Mouse (Mus musculus) midbrain, embryonic 12.5 days (tissue): ENCODE measurements around the gene Erlin1. TPM values are rescaled to one million over a fixed set of nuclear protein-coding genes. Genes with fewer than 3 reads are reported as not detected.

Experiments
- ATAC-seq: fragments of 200-750 bp; cut with Nextera tagmentation; 2 replicates; pipeline ENCODE4 v1.8.0; 2017; ENCODE audit warnings: low read depth, moderate TSS enrichment, moderate library complexity; ENCODE audit not compliant: low FRiP score
- H3K27ac ChIP-seq: fragments of 300-500 bp; sonication (generic); replicated peaks from 2 replicates; pipeline ENCODE4 v1.5.1; 2016; ENCODE audit warnings: mild to moderate bottlenecking
- H3K27me3 ChIP-seq: fragments of 300-500 bp; sonication (generic); 2 replicates; pipeline ENCODE4 v1.6.1; 2016; ENCODE audit warnings: mild to moderate bottlenecking
- H3K36me3 ChIP-seq: fragments of 300-500 bp; sonication (generic); 2 replicates; pipeline ENCODE4 v1.6.1; 2016
- H3K4me1 ChIP-seq: fragments of 300-500 bp; sonication (generic); 2 replicates; pipeline ENCODE4 v1.6.1; 2016
- H3K4me2 ChIP-seq: fragments of 300-500 bp; sonication (generic); replicated peaks from 2 replicates; pipeline ENCODE4 v1.6.1; 2016; ENCODE audit warnings: mild to moderate bottlenecking, moderate library complexity
- H3K4me3 ChIP-seq: fragments of 300-500 bp; sonication (generic); 2 replicates; pipeline ENCODE4 v1.5.1; 2016; ENCODE audit warnings: mild to moderate bottlenecking
- H3K9ac ChIP-seq: fragments of 300-500 bp; sonication (generic); replicated peaks from 2 replicates; pipeline ENCODE4 v1.6.1; 2016; ENCODE audit warnings: mild to moderate bottlenecking, moderate library complexity
- H3K9me3 ChIP-seq: fragments of 300-500 bp; sonication (generic); 2 replicates; pipeline ENCODE4 v1.6.1; 2016; ENCODE audit warnings: mild to moderate bottlenecking
- WGBS: fragments of 180-500 bp; shearing (Covaris S2); methylation state at CpG from one replicate; pipeline ENCODE4 v1.1.7; 2016; 5-methylcytosine and 5-hydroxymethylcytosine counted together
- polyA plus RNA-seq: library from polyadenylated mRNA; unstranded; fragments of >200 nt; fragmentation: Nextera tagmentation; extraction: Ambion mirVana; gene quantifications from 2 replicates; pipeline ENCODE4 v1.2.1, GENCODE M21; 2016

Erlin1 gene
- polyA plus RNA-seq, 1 experiment from 2014 or later = 22.0 TPM

DNA sequence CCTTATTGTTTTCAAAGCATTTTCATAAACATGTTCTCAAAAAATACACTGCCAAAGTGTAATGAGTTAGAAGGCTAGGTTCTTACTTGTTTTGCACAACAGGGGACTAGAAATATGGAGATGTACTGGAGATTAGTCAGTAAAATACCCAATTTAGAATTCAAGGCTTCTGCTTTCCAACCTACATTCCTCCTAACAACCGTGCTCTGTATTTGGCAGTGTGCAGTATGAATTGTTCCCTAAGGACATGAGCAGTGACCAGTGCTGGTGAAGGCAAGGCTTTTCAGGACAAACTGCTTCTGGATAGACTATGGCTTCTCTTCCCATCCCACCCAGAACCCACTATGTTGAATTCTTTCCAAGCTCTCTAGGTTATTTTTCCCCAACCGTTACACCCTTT, 11.3 kb upstream of the Erlin1 start:
- H3K27ac ChIP-seq = no peak overlapping the region
- H3K36me3 ChIP-seq = peaks cover 67% of the 10 kb centered on the region
- H3K27me3 ChIP-seq = no peaks in the 10 kb centered on the region
- ATAC-seq = no peak
- no peak overlapping the region for H3K4me3 ChIP-seq
- no peak overlapping the region for H3K4me2 ChIP-seq
- WGBS = 81% methylated on average over 2 of the region's 2 CpGs
- no peaks in the 10 kb centered on the region for H3K9me3 ChIP-seq
- H3K9ac ChIP-seq = no peak overlapping the region
- H3K4me1 ChIP-seq = no peaks in the 10 kb centered on the region

DNA sequence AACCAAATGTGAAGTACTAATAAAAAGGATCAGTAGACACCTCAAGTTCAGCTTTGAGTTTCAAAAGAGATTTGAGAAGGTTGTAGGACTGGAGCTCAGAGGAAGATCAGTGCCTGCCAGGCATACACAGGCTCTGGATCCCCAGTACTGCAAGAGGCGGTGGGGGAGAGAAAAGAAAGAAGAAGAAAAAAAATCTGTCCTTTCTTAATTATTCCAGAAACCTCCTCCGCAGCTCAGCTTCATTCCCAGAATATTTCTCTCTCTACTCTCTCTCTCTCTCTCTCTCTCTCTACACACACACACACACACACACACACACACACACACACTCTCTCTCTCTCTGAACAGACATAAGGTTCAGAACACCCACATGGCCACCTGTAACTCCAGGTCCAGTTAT, 10.4 kb upstream of the Erlin1 start:
- no peak overlapping the region for H3K27ac ChIP-seq
- H3K9me3 ChIP-seq = no peaks in the 10 kb centered on the region
- WGBS = 85% methylated on average over 2 of the region's 2 CpGs
- no peaks in the 10 kb centered on the region for H3K4me1 ChIP-seq
- H3K36me3 ChIP-seq = peaks cover 71% of the 10 kb centered on the region
- no peaks in the 10 kb centered on the region for H3K27me3 ChIP-seq
- no peak overlapping the region for H3K4me2 ChIP-seq
- no peak overlapping the region for H3K9ac ChIP-seq
- H3K4me3 ChIP-seq = no peak overlapping the region
- no peak for ATAC-seq

DNA sequence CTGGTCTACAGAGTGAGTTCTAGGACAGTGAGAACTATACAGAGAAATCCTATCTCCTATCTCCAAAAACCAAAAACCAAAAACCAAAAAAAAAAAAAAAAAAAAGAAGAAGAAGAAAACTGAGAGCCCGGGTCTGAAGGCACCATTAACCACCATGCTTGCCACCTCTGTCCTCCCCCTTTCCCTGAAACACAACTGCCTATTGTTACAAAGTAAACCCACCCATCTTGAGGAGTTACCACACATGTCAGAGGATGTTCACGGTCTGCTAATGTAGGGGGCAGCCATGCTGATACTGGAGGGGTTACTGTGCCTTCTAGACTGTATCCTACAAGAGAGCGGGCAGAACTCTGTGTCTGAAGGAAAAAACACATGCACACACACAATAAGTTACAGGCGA, 7.4 kb upstream of the Erlin1 start:
- no peak for ATAC-seq
- Histone ChIP-seq H3K36me3 (peaks cover 59% of the 10 kb centered on the region), H3K9me3 (no peaks in the 10 kb centered on the region), H3K9ac (no peak overlapping the region), H3K27me3 (no peaks in the 10 kb centered on the region), H3K27ac (no peak overlapping the region), H3K4me3 (no peak overlapping the region), H3K4me1 (no peaks in the 10 kb centered on the region), H3K4me2 (no peak overlapping the region)
- WGBS = 93% methylated on average over 4 of the region's 4 CpGs

DNA sequence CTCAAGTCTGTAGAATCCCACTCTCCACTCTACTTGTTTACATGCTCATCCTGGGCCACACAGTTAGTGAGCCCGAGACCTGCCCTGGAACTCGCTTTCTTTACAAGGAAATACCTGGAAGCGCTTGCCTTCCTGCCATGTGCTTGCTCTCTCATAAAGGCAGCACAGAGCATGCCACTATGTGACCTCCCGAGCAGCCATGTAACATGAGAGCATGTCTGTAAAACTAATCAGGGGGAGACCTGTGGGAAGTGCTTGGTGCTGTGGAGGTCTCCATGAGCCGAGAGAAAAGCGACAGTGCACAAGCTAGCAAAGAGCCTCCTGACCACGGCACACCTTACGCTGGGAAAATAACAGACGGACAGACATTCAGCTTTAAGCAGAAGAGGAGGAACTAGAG, 6.9 kb upstream of the Erlin1 start:
- H3K4me3 ChIP-seq = no peak overlapping the region
- H3K27me3 ChIP-seq = no peaks in the 10 kb centered on the region
- no peaks in the 10 kb centered on the region for H3K4me1 ChIP-seq
- no peak overlapping the region for H3K4me2 ChIP-seq
- peaks cover 58% of the 10 kb centered on the region for H3K36me3 ChIP-seq
- 90% methylated on average over 9 of the region's 9 CpGs for WGBS
- H3K27ac ChIP-seq = no peak overlapping the region
- ATAC-seq = no peak
- H3K9me3 ChIP-seq = no peaks in the 10 kb centered on the region
- no peak overlapping the region for H3K9ac ChIP-seq

DNA sequence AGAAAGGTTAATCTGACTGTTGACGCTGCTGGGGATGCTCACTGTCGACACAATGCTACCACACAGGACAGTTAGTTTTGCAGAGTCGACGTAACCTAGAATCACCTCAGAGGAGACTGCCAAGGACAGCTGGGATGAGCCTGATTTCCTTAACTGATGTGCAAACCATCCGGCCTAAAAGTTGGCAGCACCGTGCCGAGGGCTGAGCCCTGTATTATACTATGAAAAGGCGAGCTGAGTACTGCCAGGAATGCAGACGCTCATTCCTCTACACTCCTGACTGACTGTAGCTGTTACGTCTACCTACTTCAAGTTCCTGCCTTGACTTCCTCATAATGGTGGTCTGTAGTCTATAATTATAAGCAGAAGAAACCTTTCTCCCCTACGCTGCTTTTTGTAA, 5.4 kb upstream of the Erlin1 start:
- Histone ChIP-seq H3K27ac (no peak overlapping the region), H3K27me3 (no peaks in the 10 kb centered on the region), H3K4me1 (peaks cover 1% of the 10 kb centered on the region; the same call in 1 of the 2 replicates), H3K36me3 (peaks cover 49% of the 10 kb centered on the region), H3K9ac (no peak overlapping the region), H3K4me2 (no peak overlapping the region), H3K9me3 (no peaks in the 10 kb centered on the region), H3K4me3 (no peak overlapping the region)
- 84% methylated on average over 11 of the region's 11 CpGs for WGBS
- ATAC-seq = no peak

DNA sequence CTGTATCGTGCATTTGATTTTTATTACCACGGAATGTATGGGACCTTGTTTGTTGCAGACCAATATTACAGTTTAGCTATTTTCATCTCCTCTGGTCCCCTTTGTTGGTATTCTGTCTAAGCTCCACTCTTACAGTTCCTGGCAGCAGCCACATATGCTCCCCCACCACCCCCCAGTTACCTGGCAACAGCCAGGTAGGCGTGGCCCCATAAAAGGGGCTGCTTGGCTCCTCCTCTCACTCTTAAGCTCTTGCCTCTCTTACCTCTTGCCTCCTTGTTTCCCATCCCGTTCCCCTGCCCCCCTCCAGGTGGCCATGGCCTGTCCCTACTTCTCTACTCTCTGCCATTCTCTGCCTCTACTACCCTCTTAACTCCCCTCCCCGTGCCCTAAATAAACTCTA, 1.6 kb upstream of the Erlin1 start:
- Histone ChIP-seq H3K36me3 (peaks cover 14% of the 10 kb centered on the region), H3K27me3 (no peaks in the 10 kb centered on the region), H3K4me3 (no peak overlapping the region), H3K4me1 (peaks cover 12% of the 10 kb centered on the region), H3K4me2 (no peak overlapping the region), H3K9me3 (no peaks in the 10 kb centered on the region), H3K9ac (no peak overlapping the region), H3K27ac (no peak overlapping the region)
- no peak for ATAC-seq
- 64% methylated on average over 5 of the region's 5 CpGs for WGBS

DNA sequence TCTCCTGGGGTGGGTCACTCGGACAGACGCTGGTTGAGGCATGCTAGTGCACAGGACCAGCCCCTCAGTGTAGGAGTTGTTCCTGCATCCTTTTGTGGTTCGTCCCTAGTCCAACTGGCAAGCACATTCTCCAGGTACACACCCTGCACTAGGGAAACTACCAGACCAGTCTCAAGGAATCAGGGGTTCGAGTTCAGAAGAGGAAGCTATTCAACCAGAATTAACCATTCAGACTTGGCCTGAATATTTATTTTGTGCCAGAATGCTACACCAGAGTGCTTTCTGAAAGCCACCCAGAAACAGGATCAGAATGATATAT, 288 bp upstream of the Erlin1 start:
- Histone ChIP-seq H3K27ac (peak overlapping the region; percentile 52), H3K27me3 (no peaks in the 10 kb centered on the region), H3K4me3 (peak overlapping the region; percentile 72), H3K9ac (peak overlapping the region; percentile 76), H3K4me1 (peaks cover 12% of the 10 kb centered on the region), H3K4me2 (peak overlapping the region; percentile 81), H3K36me3 (peaks cover 1% of the 10 kb centered on the region), H3K9me3 (no peaks in the 10 kb centered on the region)
- WGBS = 3% methylated on average over 4 of the region's 4 CpGs
- no peak for ATAC-seq

DNA sequence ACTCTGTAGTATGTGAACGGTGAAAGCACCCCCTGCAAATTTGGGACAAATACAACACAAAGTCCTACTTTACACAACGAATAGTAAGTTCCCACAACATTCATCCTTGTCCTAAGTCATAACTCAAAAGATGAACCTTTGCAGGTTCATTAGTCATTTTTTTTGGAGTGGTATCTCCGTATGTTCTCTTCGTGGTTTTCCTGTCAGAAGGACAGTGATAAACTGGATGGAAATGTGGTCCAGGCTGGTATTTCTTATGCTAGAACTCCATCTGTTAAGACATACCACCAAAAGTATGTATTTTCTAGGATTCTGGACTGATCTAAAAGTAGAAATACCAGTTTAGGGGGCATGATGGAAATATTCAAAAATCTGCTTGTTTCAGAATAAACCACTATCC, 1.4 kb downstream of the Erlin1 start:
- Histone ChIP-seq H3K4me1 (peaks cover 12% of the 10 kb centered on the region), H3K27ac (no peak overlapping the region), H3K9me3 (no peaks in the 10 kb centered on the region), H3K36me3 (no peaks in the 10 kb centered on the region), H3K4me3 (peak overlapping the region; percentile 72; the same call in 1 of the 2 replicates), H3K9ac (no peak overlapping the region), H3K4me2 (peak overlapping the region; percentile 81), H3K27me3 (no peaks in the 10 kb centered on the region)
- 93% methylated on average over 4 of the region's 4 CpGs for WGBS
- no peak for ATAC-seq

DNA sequence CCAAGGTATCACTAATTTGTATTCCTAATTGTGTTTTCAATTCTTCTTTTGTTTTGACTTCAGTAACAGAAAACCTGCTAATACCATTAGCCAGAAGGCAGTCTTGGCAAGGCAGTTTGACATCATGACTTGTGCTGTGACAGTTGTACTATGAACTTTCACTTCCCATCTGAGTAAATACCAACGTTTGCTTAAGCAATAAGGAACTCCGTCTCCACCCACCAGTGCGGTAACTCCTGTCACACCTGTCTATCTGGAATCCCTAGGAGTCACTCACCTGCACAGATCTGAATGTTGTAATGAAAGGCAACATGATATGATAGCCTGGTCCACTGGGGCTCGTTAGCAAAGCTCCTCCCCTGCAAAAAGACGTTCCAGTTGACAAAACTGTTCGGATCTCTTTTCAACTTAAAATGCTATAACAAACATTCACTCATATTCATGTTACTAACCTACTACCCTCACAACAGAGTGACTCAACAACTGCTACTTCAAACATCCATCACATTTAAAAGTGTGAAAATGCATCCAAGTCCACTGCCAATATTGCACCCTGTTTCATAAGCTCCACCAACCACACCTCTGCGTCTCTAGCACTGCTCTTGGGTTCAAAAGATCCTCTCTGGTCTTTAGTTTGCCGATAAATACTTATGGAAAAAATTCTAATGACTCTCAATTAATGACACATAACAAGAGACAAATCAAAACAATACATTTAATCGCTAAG, 2.1 kb downstream of the Erlin1 start:
- Histone ChIP-seq H3K4me2 (no peak overlapping the region), H3K27ac (no peak overlapping the region), H3K4me3 (no peak overlapping the region), H3K27me3 (no peaks in the 10 kb centered on the region), H3K9ac (no peak overlapping the region), H3K36me3 (no peaks in the 10 kb centered on the region; the same call in 1 of the 2 replicates), H3K4me1 (peaks cover 12% of the 10 kb centered on the region), H3K9me3 (no peaks in the 10 kb centered on the region)
- 86% methylated on average over 9 of the region's 9 CpGs for WGBS
- no peak for ATAC-seq

DNA sequence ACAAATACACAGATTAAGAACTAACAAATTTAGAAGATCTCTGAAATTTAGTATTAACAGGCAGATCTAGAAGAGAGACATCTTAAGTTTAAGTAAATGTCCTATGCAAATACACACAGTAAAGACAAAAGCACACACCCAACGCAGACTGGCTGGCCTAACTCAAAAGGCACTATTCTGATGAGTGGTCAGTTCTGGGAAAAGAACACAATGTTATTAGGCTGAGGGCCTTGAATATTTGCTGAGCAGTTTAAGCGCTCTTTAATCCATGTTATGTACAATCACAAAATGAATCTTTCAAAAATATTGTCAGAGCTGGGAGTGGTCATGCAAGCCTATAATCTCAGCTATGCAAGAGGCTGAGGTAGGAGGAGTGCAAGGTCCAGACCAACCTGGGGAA, 4.9 kb downstream of the Erlin1 start:
- Histone ChIP-seq H3K9me3 (no peaks in the 10 kb centered on the region), H3K4me1 (peaks cover 9% of the 10 kb centered on the region), H3K27ac (no peak overlapping the region), H3K4me2 (no peak overlapping the region), H3K4me3 (no peak overlapping the region), H3K27me3 (no peaks in the 10 kb centered on the region), H3K9ac (no peak overlapping the region), H3K36me3 (no peaks in the 10 kb centered on the region; the same call in none of the 2 replicates)
- ATAC-seq = no peak
- WGBS = 90% methylated on average over 2 of the region's 2 CpGs

DNA sequence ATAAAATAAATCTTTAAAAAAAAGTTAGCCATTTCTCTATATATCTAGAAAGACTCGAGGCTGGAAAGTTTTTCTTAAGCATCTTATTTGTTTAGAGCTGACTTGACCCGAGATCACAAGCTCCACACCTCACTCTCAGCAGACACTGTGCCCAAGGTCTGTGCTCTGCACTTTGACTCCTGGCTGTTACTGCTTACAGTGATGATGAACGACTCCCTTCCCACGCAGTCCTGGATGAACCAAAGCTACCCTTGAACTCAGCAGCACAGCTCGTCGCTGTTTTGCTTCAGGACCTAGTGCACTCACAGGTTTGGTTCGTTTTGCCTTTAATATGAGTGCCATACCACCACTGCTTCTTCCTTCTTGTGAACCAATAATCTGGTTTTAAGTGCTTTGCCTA, 5.8 kb downstream of the Erlin1 start:
- no peaks in the 10 kb centered on the region for H3K27me3 ChIP-seq
- no peak overlapping the region for H3K9ac ChIP-seq
- peaks cover 5% of the 10 kb centered on the region for H3K36me3 ChIP-seq
- ATAC-seq = no peak
- no peaks in the 10 kb centered on the region for H3K9me3 ChIP-seq
- no peak overlapping the region for H3K4me3 ChIP-seq
- H3K4me2 ChIP-seq = no peak overlapping the region
- H3K27ac ChIP-seq = no peak overlapping the region
- WGBS = 88% methylated on average over 7 of the region's 7 CpGs
- peaks cover 7% of the 10 kb centered on the region for H3K4me1 ChIP-seq

DNA sequence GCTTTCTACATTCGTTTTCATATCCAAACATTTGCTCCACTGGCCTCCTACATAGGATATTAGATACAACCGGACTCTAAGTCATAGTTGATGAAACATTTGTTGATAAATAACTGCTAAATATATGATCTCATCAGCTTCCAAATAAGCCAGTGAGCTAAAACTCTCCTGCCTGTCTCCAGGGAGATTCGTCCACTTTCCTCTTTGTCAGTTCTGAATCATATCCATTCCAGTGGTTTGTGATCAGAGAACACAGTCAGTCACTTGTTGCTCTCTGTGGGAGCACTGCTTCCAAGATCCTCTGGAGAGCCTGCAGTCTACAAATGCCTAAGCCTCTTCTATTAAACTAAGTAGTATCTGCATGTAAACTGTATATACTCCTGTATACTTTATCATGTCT, 9.4 kb downstream of the Erlin1 start:
- 86% methylated on average over 3 of the region's 3 CpGs for WGBS
- peaks cover 17% of the 10 kb centered on the region for H3K36me3 ChIP-seq
- no peaks in the 10 kb centered on the region for H3K4me1 ChIP-seq
- no peak for ATAC-seq
- H3K4me2 ChIP-seq = no peak overlapping the region
- no peak overlapping the region for H3K27ac ChIP-seq
- H3K9me3 ChIP-seq = no peaks in the 10 kb centered on the region
- H3K9ac ChIP-seq = no peak overlapping the region
- H3K27me3 ChIP-seq = no peaks in the 10 kb centered on the region
- no peak overlapping the region for H3K4me3 ChIP-seq
